Mouse (Mus musculus) CH12.LX (cell line): ENCODE results near the gene Ccnjl. TPM values are rescaled to one million over a fixed set of nuclear protein-coding genes. Genes with fewer than 3 reads are reported as not detected.

ENCODE experiments used
- DNase-seq: peaks from one replicate; pipeline ENCODE4 v3.0.0-alpha.2; 2013; ENCODE audit errors: extremely low read depth
- H3K27ac ChIP-seq: 2 replicates; pipeline ENCODE4 v1.5.1; 2012; ENCODE audit warnings: low read depth, mild to moderate bottlenecking, control low read depth, moderate library complexity; ENCODE audit not compliant: insufficient read depth
- H3K27me3 ChIP-seq: replicated peaks from 2 replicates; pipeline ENCODE3; 2012; ENCODE audit warnings: inconsistent platforms
- H3K36me3 ChIP-seq, 2 experiments: replicated peaks in 1 of 2; 2 replicates each; pipeline versions ENCODE3 to v1.6.1; 2012; ENCODE audit warnings: inconsistent platforms in 1 of 2, low read length in 1 of 2, mild to moderate bottlenecking in 1 of 2, mixed read lengths in 1 of 2, moderate library complexity in 1 of 2; ENCODE audit not compliant: control insufficient read depth in 1 of 2, insufficient read depth in 1 of 2
- H3K4me1 ChIP-seq, 2 experiments: 2 replicates each; pipeline ENCODE4 v1.6.1; 2012; ENCODE audit warnings: inconsistent platforms in 1 of 2, moderate library complexity in 1 of 2; ENCODE audit not compliant: insufficient read depth in 2 of 2, control insufficient read depth in 1 of 2
- H3K4me2 ChIP-seq: 2 replicates; pipeline ENCODE4 v1.6.1; 2012; ENCODE audit warnings: low read depth, mild to moderate bottlenecking, control low read depth; ENCODE audit not compliant: poor library complexity, insufficient read depth, severe bottlenecking
- H3K4me3 ChIP-seq, 3 experiments: fragments of 150-350 bp in 1 of 3; sonication (generic) in 1 of 3; replicated peaks in 1 of 3; 2 replicates each; pipeline versions ENCODE3 to v1.5.1; 2011 to 2012; ENCODE audit warnings: low read depth in 2 of 3, low read length in 2 of 3, mild to moderate bottlenecking in 2 of 3, moderate library complexity in 2 of 3, control low read depth in 1 of 3, improper control_type of control experiment in 1 of 3, inconsistent platforms in 1 of 3, mixed read lengths in 1 of 3; ENCODE audit not compliant: poor library complexity in 1 of 3
- H3K79me2 ChIP-seq: replicated peaks from 2 replicates; pipeline ENCODE4 v1.6.1; 2012; ENCODE audit warnings: mild to moderate bottlenecking, moderate library complexity; ENCODE audit not compliant: control insufficient read depth, poor library complexity, insufficient read depth, severe bottlenecking; ENCODE audit errors: extremely low read depth
- H3K9ac ChIP-seq: 2 replicates; pipeline ENCODE4 v1.6.1; 2012; ENCODE audit warnings: low read depth, mild to moderate bottlenecking, control low read depth, moderate library complexity; ENCODE audit not compliant: insufficient read depth
- H3K9me3 ChIP-seq: replicated peaks from 2 replicates; pipeline ENCODE3; 2012; ENCODE audit warnings: low read length, inconsistent platforms, mixed read lengths
- CHD1 ChIP-seq: IDR thresholded peaks from 2 replicates; pipeline ENCODE4 v1.6.1; 2012; ENCODE audit warnings: low read depth, low read length, improper control_type of control experiment, inconsistent platforms
- ELF1 ChIP-seq: IDR thresholded peaks from 2 replicates; pipeline ENCODE4 v1.6.1; 2014; ENCODE audit warnings: low read depth, mild to moderate bottlenecking, inconsistent platforms, low read length, improper control_type of control experiment
- HCFC1 ChIP-seq: IDR thresholded peaks from 2 replicates; pipeline ENCODE4 v1.6.1; 2012; ENCODE audit warnings: low read depth, mild to moderate bottlenecking, inconsistent platforms, low read length, improper control_type of control experiment
- KAT2A ChIP-seq: IDR thresholded peaks from 2 replicates; pipeline ENCODE4 v1.6.1; 2012; ENCODE audit warnings: low read length, improper control_type of control experiment, inconsistent platforms; ENCODE audit not compliant: insufficient replicate concordance
- MAFK ChIP-seq: IDR thresholded peaks from 2 replicates; pipeline ENCODE4 v1.6.1; 2011; ENCODE audit warnings: low read length, improper control_type of control experiment; ENCODE audit not compliant: insufficient replicate concordance
- MXI1 ChIP-seq: IDR thresholded peaks from 2 replicates; pipeline ENCODE4 v1.6.1; 2011; ENCODE audit warnings: mild to moderate bottlenecking, low read depth, low read length, improper control_type of control experiment
- MYC ChIP-seq: IDR thresholded peaks from 2 replicates; pipeline ENCODE4 v1.6.1; 2011; ENCODE audit warnings: low read depth, mild to moderate bottlenecking, improper control_type of control experiment, low read length
- PAX5 ChIP-seq: IDR thresholded peaks from 2 replicates; pipeline ENCODE4 v1.6.1; 2012; ENCODE audit warnings: low read length, inconsistent platforms, mixed read lengths
- POLR2A ChIP-seq: IDR thresholded peaks from 2 replicates; pipeline ENCODE4 v1.6.1; 2011; ENCODE audit warnings: low read depth, mild to moderate bottlenecking, improper control_type of control experiment, low read length
- RAD21 ChIP-seq: IDR thresholded peaks from 2 replicates; pipeline ENCODE4 v1.6.1; 2011; ENCODE audit warnings: low read depth, mild to moderate bottlenecking, low read length, improper control_type of control experiment, moderate library complexity
- RCOR1 ChIP-seq: conservative IDR thresholded peaks from 2 replicates; pipeline ENCODE4 v1.6.1; 2012; ENCODE audit warnings: low read depth, mild to moderate bottlenecking, inconsistent platforms, low read length, improper control_type of control experiment
- SMC3 ChIP-seq: IDR thresholded peaks from 2 replicates; pipeline ENCODE4 v1.6.1; 2011; ENCODE audit warnings: low read depth, low read length, improper control_type of control experiment
- TCF12 ChIP-seq: IDR thresholded peaks from 2 replicates; pipeline ENCODE4 v1.6.1; 2014; ENCODE audit warnings: low read depth, mild to moderate bottlenecking, inconsistent platforms, low read length, improper control_type of control experiment
- USF2 ChIP-seq: conservative IDR thresholded peaks from 2 replicates; pipeline ENCODE4 v1.6.1; 2011; ENCODE audit warnings: low read depth, low read length, improper control_type of control experiment
- ZMIZ1 ChIP-seq: IDR thresholded peaks from 2 replicates; pipeline ENCODE4 v1.6.1; 2012; ENCODE audit warnings: low read depth, mild to moderate bottlenecking, inconsistent platforms, low read length, improper control_type of control experiment
- ZNF384 ChIP-seq: IDR thresholded peaks from 2 replicates; pipeline ENCODE4 v1.6.1; 2012; ENCODE audit warnings: low read depth, low read length, improper control_type of control experiment, inconsistent platforms
- dilution Hi-C: fragments of 300-500 bp; cut with MboI; formaldehyde crosslinking; loops from 2 replicates; pipeline ENCODE4 v1.14.3; 2020; ENCODE audit warnings: low sequenced_read_pairs; ENCODE audit not compliant: extremely low pct_unique_long_range_greater_than_20kb, extremely low pct_ligation_motif_present
- in situ Hi-C: fragments of 300-500 bp; cut with MboI; formaldehyde crosslinking; loops from 3 replicates; pipeline ENCODE4 v1.14.3; 2019; ENCODE audit warnings: low sequenced_read_pairs, low pct_ligation_motif_present, low pct_unique_long_range_greater_than_20kb, mixed read lengths
- polyA plus RNA-seq: library from polyadenylated mRNA; unstranded; fragments of >175 nt; gene quantifications from 2 replicates; pipeline ENCODE4 v1.2.1, GENCODE M21; 2012; ENCODE audit warnings: low read depth; ENCODE audit not compliant: insufficient read length
- total RNA-seq, 2 experiments: library from RNA; depleted of rRNA; stranded (reverse); fragments of 300-350 nt in 1 of 2; fragments of >200 nt in 1 of 2; gene quantifications; 2 replicates each; pipeline ENCODE4 v1.2.3; 2012 to 2014

Ccnjl gene
- total and polyA plus RNA-seq, 3 experiments = not detected

- TF ChIP-seq KAT2A (no peak), ZMIZ1 (no peak), ZNF384 (no peak), RCOR1 (no peak), PAX5 (no peak), POLR2A (no peak), MYC (no peak)
- DNase-seq = no peak
- Histone ChIP-seq H3K4me1 (peaks cover 3 to 14% of the 10 kb centered on the region in 2 experiments; a peak in 3 of 4 replicates), H3K36me3 (no peaks in the 10 kb centered on the region), H3K4me3 (no peak overlapping the region), H3K9me3 (no peaks in the 10 kb centered on the region), H3K79me2 (no peaks in the 10 kb centered on the region), H3K4me2 (no peak overlapping the region), H3K27ac (no peak overlapping the region), H3K27me3 (peaks cover 2% of the 10 kb centered on the region), H3K9ac (no peak overlapping the region)
- dilution Hi-C loops = no loop called here
- in situ Hi-C loops = no loop called here
Observed at GRCm38 (mm10) chr11:43575376-43576151, 47.0 kb downstream of the Ccnjl start.

GRCm38 (mm10) chr11:43577713-43578478, 49.3 kb downstream of the Ccnjl start:
- in situ Hi-C loops (no loop called here), dilution Hi-C loops (no loop called here)
- no peak for DNase-seq
- TF ChIP-seq ELF1 (no peak), MXI1 (no peak), MAFK (no peak), RAD21 (no peak), TCF12 (no peak), USF2 (no peak), SMC3 (no peak), CHD1 (no peak), HCFC1 (no peak)
- Histone ChIP-seq H3K4me3 (no peak overlapping the region), H3K4me1 (peaks cover 3 to 14% of the 10 kb centered on the region in 2 experiments; a peak in 3 of 4 replicates), H3K9ac (no peak overlapping the region), H3K79me2 (no peaks in the 10 kb centered on the region), H3K36me3 (no peaks in the 10 kb centered on the region), H3K4me2 (no peak overlapping the region), H3K27me3 (no peaks in the 10 kb centered on the region), H3K9me3 (no peaks in the 10 kb centered on the region), H3K27ac (no peak overlapping the region)
